Mouse (Mus musculus) MEL (cell line): ENCODE data around the gene Arhgap18. TPM values are rescaled to one million over a fixed set of nuclear protein-coding genes. Genes with fewer than 3 reads are reported as not detected.

Experiments
- DNase-seq: peaks from one replicate; pipeline ENCODE4 v3.0.0; 2011; ENCODE audit warnings: low read depth, low spot score
- H3K27ac ChIP-seq: 2 replicates; pipeline ENCODE4 v1.5.1; 2012; ENCODE audit warnings: low read depth, mild to moderate bottlenecking, control low read depth, low read length, moderate library complexity; ENCODE audit not compliant: control insufficient read depth
- H3K27me3 ChIP-seq, 2 experiments: fragments of 150-350 bp in 1 of 2; sonication (generic) in 1 of 2; 2 replicates each; pipeline ENCODE4 v1.6.1; 2012; ENCODE audit warnings: low read length in 2 of 2, mild to moderate bottlenecking in 2 of 2, improper control_type of control experiment in 1 of 2, moderate library complexity in 1 of 2; ENCODE audit not compliant: insufficient read depth in 2 of 2, control insufficient read depth in 1 of 2
- H3K36me3 ChIP-seq, 2 experiments: 2 replicates each; pipeline ENCODE4 v1.6.1; 2012 to 2014; ENCODE audit warnings: low read length in 2 of 2, improper control_type of control experiment in 1 of 2, inconsistent platforms in 1 of 2, mild to moderate bottlenecking in 1 of 2; ENCODE audit not compliant: insufficient read depth in 2 of 2, control insufficient read depth in 1 of 2
- H3K4me1 ChIP-seq, 2 experiments: fragments of 150-350 bp in 1 of 2; sonication (generic) in 1 of 2; 2 replicates each; pipeline ENCODE4 v1.6.1; 2012; ENCODE audit warnings: low read length in 2 of 2, improper control_type of control experiment in 1 of 2, mild to moderate bottlenecking in 1 of 2; ENCODE audit not compliant: insufficient read depth in 2 of 2, control insufficient read depth in 1 of 2
- H3K4me3 ChIP-seq, 2 experiments: fragments of 150-350 bp in 1 of 2; sonication (generic) in 1 of 2; 2 replicates each; pipeline ENCODE4 v1.5.1; 2012; ENCODE audit warnings: low read depth in 2 of 2, low read length in 2 of 2, mild to moderate bottlenecking in 2 of 2, moderate library complexity in 2 of 2, control low read depth in 1 of 2, improper control_type of control experiment in 1 of 2; ENCODE audit not compliant: control insufficient read depth in 1 of 2, insufficient read depth in 1 of 2
- H3K79me2 ChIP-seq: 2 replicates; pipeline ENCODE4 v1.6.1; 2012; ENCODE audit warnings: mild to moderate bottlenecking, low read length, moderate library complexity; ENCODE audit not compliant: control insufficient read depth, poor library complexity, insufficient read depth
- H3K9ac ChIP-seq: 2 replicates; pipeline ENCODE4 v1.6.1; 2012; ENCODE audit warnings: low read depth, mild to moderate bottlenecking, control low read depth, low read length, moderate library complexity; ENCODE audit not compliant: control insufficient read depth, poor library complexity, severe bottlenecking
- H3K9me3 ChIP-seq: fragments of 150-350 bp; sonication (generic); replicated peaks from 2 replicates; pipeline ENCODE4 v1.6.1; 2012; ENCODE audit warnings: mild to moderate bottlenecking, low read length, improper control_type of control experiment, moderate library complexity; ENCODE audit not compliant: insufficient read depth
- CHD2 ChIP-seq: IDR thresholded peaks from 2 replicates; pipeline ENCODE4 v1.6.1; 2011; ENCODE audit warnings: low read length, improper control_type of control experiment
- EP300 ChIP-seq, 2 experiments: IDR thresholded peaks; 2 replicates each; pipeline ENCODE4 v1.6.1; 2011; ENCODE audit warnings: improper control_type of control experiment in 2 of 2, low read length in 2 of 2, low read depth in 1 of 2, mild to moderate bottlenecking in 1 of 2
- ETS1 ChIP-seq: IDR thresholded peaks from 2 replicates; pipeline ENCODE4 v1.6.1; 2012; ENCODE audit warnings: low read depth, mild to moderate bottlenecking, inconsistent platforms, low read length, improper control_type of control experiment, moderate library complexity
- GATA1 ChIP-seq: IDR thresholded peaks from 2 replicates; pipeline ENCODE4 v1.6.1; 2011; ENCODE audit warnings: low read depth, low read length, improper control_type of control experiment
- HCFC1 ChIP-seq: IDR thresholded peaks from 2 replicates; pipeline ENCODE4 v1.6.1; 2012; ENCODE audit warnings: low read depth, mild to moderate bottlenecking, inconsistent platforms, low read length, improper control_type of control experiment, moderate library complexity
- MXI1 ChIP-seq: IDR thresholded peaks from 2 replicates; pipeline ENCODE4 v1.6.1; 2011; ENCODE audit warnings: mild to moderate bottlenecking, low read depth, low read length, improper control_type of control experiment
- MYC ChIP-seq: IDR thresholded peaks from 2 replicates; pipeline ENCODE4 v1.6.1; 2011; ENCODE audit warnings: low read depth, mild to moderate bottlenecking, low read length, improper control_type of control experiment, moderate library complexity
- NRF1 ChIP-seq: IDR thresholded peaks from 2 replicates; pipeline ENCODE4 v1.6.1; 2014; ENCODE audit warnings: low read depth, mild to moderate bottlenecking, inconsistent platforms, low read length, improper control_type of control experiment, moderate library complexity; ENCODE audit not compliant: poor library complexity, insufficient read depth, severe bottlenecking
- RAD21 ChIP-seq: IDR thresholded peaks from 2 replicates; pipeline ENCODE4 v1.6.1; 2011; ENCODE audit warnings: mild to moderate bottlenecking, low read depth, low read length, improper control_type of control experiment
- SIN3A ChIP-seq: IDR thresholded peaks from 2 replicates; pipeline ENCODE4 v1.6.1; 2012; ENCODE audit warnings: low read length, improper control_type of control experiment, inconsistent platforms
- TBP ChIP-seq: IDR thresholded peaks from 2 replicates; pipeline ENCODE4 v1.8.0; 2011; ENCODE audit warnings: low read depth, low read length, improper control_type of control experiment
- TCF12 ChIP-seq: IDR thresholded peaks from 2 replicates; pipeline ENCODE4 v1.6.1; 2014; ENCODE audit warnings: low read depth, mild to moderate bottlenecking, inconsistent platforms, low read length, improper control_type of control experiment, moderate library complexity
- UBTF ChIP-seq: IDR thresholded peaks from 2 replicates; pipeline ENCODE4 v1.6.1; 2012; ENCODE audit warnings: low read depth, mild to moderate bottlenecking, inconsistent platforms, low read length, improper control_type of control experiment, moderate library complexity, borderline replicate concordance; ENCODE audit not compliant: insufficient read depth
- ZMIZ1 ChIP-seq: IDR thresholded peaks from 2 replicates; pipeline ENCODE4 v1.6.1; 2012; ENCODE audit warnings: low read depth, mild to moderate bottlenecking, inconsistent platforms, low read length, improper control_type of control experiment, moderate library complexity
- ZNF384 ChIP-seq: IDR thresholded peaks from 2 replicates; pipeline ENCODE4 v1.6.1; 2012; ENCODE audit warnings: low read depth, mild to moderate bottlenecking, inconsistent platforms, low read length, improper control_type of control experiment
- polyA plus RNA-seq, 2 experiments: library from polyadenylated mRNA; stranded (reverse) in 1 of 2; unstranded in 1 of 2; fragments of >175 nt in 1 of 2; fragments of >200 nt in 1 of 2; gene quantifications; 2 replicates each; pipeline versions ENCODE4 v1.2.1 to v1.2.4; 2012; ENCODE audit warnings: low replicate concordance in 2 of 2, low read depth in 1 of 2; ENCODE audit not compliant: insufficient read length in 2 of 2, insufficient read depth in 1 of 2, missing spikeins in 1 of 2
- total RNA-seq: library from RNA; depleted of rRNA; stranded (reverse); fragments of 300-350 nt; gene quantifications from 2 replicates; pipeline ENCODE4 v1.2.3, GENCODE M21; 2012

The Arhgap18 gene
- total and polyA plus RNA-seq, 3 experiments: 3.4 to 4.4 TPM; not detected in 1

DNA sequence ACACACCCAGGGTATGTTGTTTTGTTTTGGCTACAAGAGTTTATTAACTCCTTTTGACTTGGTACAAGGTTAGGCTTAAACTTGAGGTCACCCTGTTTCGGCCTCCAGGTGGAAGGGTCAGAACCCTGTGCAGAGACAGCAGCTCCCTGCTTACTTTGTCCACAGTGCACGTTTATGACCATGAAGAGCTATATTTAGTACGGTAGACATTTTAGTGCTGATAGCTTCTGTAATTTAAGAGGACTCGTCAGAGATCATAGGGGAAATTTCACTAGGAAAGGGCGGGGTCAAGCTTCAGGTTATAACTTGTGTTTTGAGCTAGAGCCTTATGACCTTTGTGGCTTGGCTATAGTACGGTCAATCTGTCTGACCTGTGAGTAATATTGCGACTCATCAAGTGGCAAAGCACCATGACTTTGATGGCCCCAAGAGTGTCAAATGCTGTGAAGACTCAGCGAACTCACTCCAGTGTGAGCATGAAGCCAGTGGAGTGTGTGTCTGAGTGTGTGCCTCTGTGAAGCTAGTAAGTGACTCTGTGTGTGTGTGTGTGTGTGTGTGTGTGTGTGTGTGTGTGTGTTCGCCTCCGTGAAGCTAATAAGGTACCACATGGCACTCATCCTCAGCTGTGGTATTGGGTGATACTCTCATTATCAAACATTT, 45.7 kb downstream of the Arhgap18 start:
- Histone ChIP-seq H3K9ac (no peak overlapping the region), H3K4me3 (0 out of 4 replicates have a peak overlapping the region, but pooled peaks of 1 of the 2 experiments have one; percentile 2), H3K79me2 (no peaks in the 10 kb centered on the region), H3K9me3 (no peaks in the 10 kb centered on the region), H3K27me3 (no peaks in the 10 kb centered on the region), H3K36me3 (peaks cover 0 to 21% of the 10 kb centered on the region in 2 experiments; a peak in 2 of 4 replicates), H3K27ac (peak overlapping the region; percentile 8; the same call in 1 of the 2 replicates), H3K4me1 (peaks cover 12 to 29% of the 10 kb centered on the region in 2 experiments)
- DNase-seq: no peak
- no peak for TF ChIP-seq CHD2
- TF ChIP-seq ZNF384: no peak
- TF ChIP-seq MXI1: no peak

DNA sequence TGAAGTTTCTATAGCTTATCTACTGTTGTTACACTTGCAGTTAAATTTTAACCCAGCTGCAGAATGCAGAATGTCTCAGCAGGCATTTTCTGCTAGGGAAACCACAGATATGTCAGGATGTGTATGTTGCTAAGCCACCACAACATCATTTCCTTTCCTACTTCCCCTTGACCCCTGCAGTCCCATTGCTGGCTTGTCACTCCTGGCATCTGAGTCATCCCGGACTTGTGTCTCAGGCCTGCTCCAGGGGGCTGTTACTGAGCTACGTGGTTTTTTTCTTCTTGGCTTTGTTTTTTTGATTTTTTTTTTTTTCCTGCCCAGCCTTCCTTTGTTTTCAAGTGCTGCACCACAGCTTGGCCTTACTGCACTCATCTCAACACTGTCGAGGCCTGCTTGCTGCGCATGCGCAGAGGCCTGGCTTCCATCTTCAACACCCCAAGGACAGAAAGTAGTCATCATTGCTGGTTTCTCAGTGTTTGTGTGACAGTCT, 46.4 kb downstream of the Arhgap18 start:
- Histone ChIP-seq H3K9ac (no peak overlapping the region), H3K79me2 (no peaks in the 10 kb centered on the region), H3K27ac (peak overlapping the region; percentile 46), H3K4me1 (peaks cover 12 to 29% of the 10 kb centered on the region in 2 experiments), H3K9me3 (no peaks in the 10 kb centered on the region), H3K36me3 (peaks cover 0 to 21% of the 10 kb centered on the region in 2 experiments; a peak in 2 of 4 replicates), H3K27me3 (no peaks in the 10 kb centered on the region), H3K4me3 (0 out of 4 replicates have a peak overlapping the region, but pooled peaks of 1 of the 2 experiments have one; percentile 0)
- peak; percentile 77 for DNase-seq
- TF ChIP-seq SIN3A (peak; percentile 33; the same call in 1 of the 2 replicates), ETS1 (peak; percentile 69), NRF1 (no peak), TCF12 (peak; percentile 31; the same call in 1 of the 2 replicates), UBTF (no peak), TBP (no peak), GATA1 (no peak), ZNF384 (peak; percentile 68), RAD21 (no peak), EP300 (IDR thresholded peaks at IDR 0.05; ENCODE audit: low read depth in 1 of 2, low read length in 2 of 2) (peak in 1 of 2 experiments; percentile 42; a peak in 1 of 4 replicates), ZMIZ1 (no peak), MYC (no peak), HCFC1 (no peak)
